Mouse (Mus musculus): ENCODE results near the gene Bpnt1. TPM values are rescaled to one million over a fixed set of nuclear protein-coding genes. Genes with fewer than 3 reads are reported as not detected.

The Bpnt1 gene
- total RNA-seq, 4 experiments from 2014 or later, result 65.4 to 75.8 (median 72.2) TPM

GRCm38 (mm10) chr1:185331364-185331763 lies 585 bp upstream of the Bpnt1 start:
- no peak for DNase-seq (ENCODE audit: low spot score in 2 of 2)

GRCm38 (mm10) chr1:185333651-185334050 lies 1.7 kb downstream of the Bpnt1 start:
- DNase-seq (ENCODE audit: low spot score in 2 of 2), result no peak

- no peak for DNase-seq (ENCODE audit: low spot score in 2 of 2)
Measured at GRCm38 (mm10) chr1:185334136-185334535, 2.2 kb downstream of the Bpnt1 start.

GRCm38 (mm10) chr1:185335231-185335765 lies 3.3 kb downstream of the Bpnt1 start:
- no peak for DNase-seq (ENCODE audit: low spot score in 2 of 2)

GRCm38 (mm10) chr1:185336535-185336934 lies 4.6 kb downstream of the Bpnt1 start:
- no peak for DNase-seq (ENCODE audit: low spot score in 2 of 2)

- DNase-seq (ENCODE audit: low spot score in 2 of 2), result peak in 1 of 2 experiments; percentile 43
Measured at GRCm38 (mm10) chr1:185342441-185342840, 10.5 kb downstream of the Bpnt1 start.

GRCm38 (mm10) chr1:185343422-185343821 lies 11.5 kb downstream of the Bpnt1 start:
- DNase-seq (ENCODE audit: low spot score in 2 of 2), result no peak

GRCm38 (mm10) chr1:185346188-185346587 lies 14.2 kb downstream of the Bpnt1 start:
- DNase-seq (ENCODE audit: low spot score in 2 of 2), result no peak

- no peak for DNase-seq (ENCODE audit: low spot score in 2 of 2)
Measured at GRCm38 (mm10) chr1:185349741-185350140, 17.8 kb downstream of the Bpnt1 start.

- no peak for DNase-seq (ENCODE audit: low spot score in 2 of 2)
Measured at GRCm38 (mm10) chr1:185350611-185351010, 18.7 kb downstream of the Bpnt1 start.

- DNase-seq (ENCODE audit: low spot score in 2 of 2), result no peak
Measured at GRCm38 (mm10) chr1:185352151-185352550, 20.2 kb downstream of the Bpnt1 start.

- DNase-seq (ENCODE audit: low spot score in 2 of 2), result no peak
Measured at GRCm38 (mm10) chr1:185353351-185353750, 21.4 kb downstream of the Bpnt1 start.

- no peak for DNase-seq (ENCODE audit: low spot score in 2 of 2)
Measured at GRCm38 (mm10) chr1:185354731-185355130, 22.8 kb downstream of the Bpnt1 start.

- no peak for DNase-seq (ENCODE audit: low spot score in 2 of 2)
Measured at GRCm38 (mm10) chr1:185356246-185356645, 24.3 kb downstream of the Bpnt1 start.

- DNase-seq (ENCODE audit: low spot score in 2 of 2), result no peak
Measured at GRCm38 (mm10) chr1:185358211-185358610, 26.3 kb downstream of the Bpnt1 start.

GRCm38 (mm10) chr1:185362677-185363520 lies 30.9 kb downstream of the Bpnt1 start, which contains the start of gene Eprs:
Eprs (plus strand) TSS chr1:185363044.
- peak; percentile 99 for DNase-seq (ENCODE audit: low spot score in 2 of 2)

GRCm38 (mm10) chr1:185363526-185364182 lies 31.7 kb downstream of the Bpnt1 start:
- peak; percentile 38 to 39 for DNase-seq (ENCODE audit: low spot score in 2 of 2)

- no peak for DNase-seq (ENCODE audit: low spot score in 2 of 2)
Measured at GRCm38 (mm10) chr1:185364183-185364540, 32.2 kb downstream of the Bpnt1 start.

GRCm38 (mm10) chr1:185367383-185367782 lies 35.4 kb downstream of the Bpnt1 start:
- no peak for DNase-seq (ENCODE audit: low spot score in 2 of 2)

- DNase-seq (ENCODE audit: low spot score in 2 of 2), result no peak
Measured at GRCm38 (mm10) chr1:185369979-185370378, 38.0 kb downstream of the Bpnt1 start.

GRCm38 (mm10) chr1:185376390-185376789 lies 44.4 kb downstream of the Bpnt1 start:
- peak in 1 of 2 experiments; percentile 20 for DNase-seq (ENCODE audit: low spot score in 2 of 2)

- no peak for DNase-seq (ENCODE audit: low spot score in 2 of 2)
Measured at GRCm38 (mm10) chr1:185377429-185377828, 45.5 kb downstream of the Bpnt1 start.
